ENCODE assay signal across 8 mouse cellular contexts in the genomic region with DNA sequence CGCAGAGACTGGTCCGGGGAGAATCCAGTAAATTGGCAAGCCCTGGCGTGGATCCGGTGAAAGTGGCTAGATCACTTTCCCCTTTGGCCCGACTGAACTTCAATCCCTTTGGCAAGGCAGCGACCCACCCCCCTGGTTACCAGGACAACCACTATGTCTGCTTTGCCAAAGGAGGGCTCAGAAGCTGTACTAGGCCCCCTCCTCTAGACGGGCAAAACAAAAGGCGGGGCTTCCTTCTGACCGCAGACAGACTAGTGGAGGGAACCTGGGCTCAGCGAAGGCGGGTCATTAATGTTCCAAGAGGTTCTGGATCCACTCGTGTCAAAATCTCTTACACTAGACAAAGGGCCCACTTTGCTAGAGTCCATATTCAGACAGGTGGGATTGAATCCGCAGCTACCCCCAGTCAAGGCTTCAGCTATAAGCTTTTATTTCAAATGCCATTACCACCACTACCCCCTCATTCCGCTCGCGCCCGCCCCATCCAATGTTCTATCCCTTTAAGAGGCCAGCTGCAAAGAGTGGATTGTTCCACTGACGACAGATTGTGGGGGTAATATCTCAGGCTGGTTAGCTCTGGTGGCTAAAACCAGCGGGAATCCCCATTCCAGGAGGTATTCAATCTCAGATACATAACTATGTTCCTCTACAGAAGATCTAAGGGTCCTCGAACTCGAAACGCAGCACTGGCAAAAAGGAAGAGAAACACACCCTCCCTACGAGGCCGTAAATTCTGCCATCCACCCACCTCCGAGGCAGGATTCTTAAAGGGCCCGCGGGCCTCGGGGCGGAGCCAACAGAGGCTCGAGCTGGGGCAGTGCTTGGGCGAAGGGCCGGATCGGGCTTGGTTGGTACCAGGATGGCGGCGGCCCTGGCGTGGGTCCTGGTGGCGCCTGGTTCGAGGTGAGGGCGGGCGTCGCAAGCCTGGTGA. TPM values are rescaled to one million over a fixed set of nuclear protein-coding genes. Genes with fewer than 3 reads are reported as not detected.
A peak's percentile ranks its signal among the peaks of the same experiment; 100 is the strongest.
DNase-seq lines count a peak whose midpoint lies in the region; ATAC-seq lines count a peak whose summit lies in the region.

No protein-coding gene starts in this region.

- intact Hi-C loops in gastrocnemius, postnatal 14 days (cut with DNase I; ENCODE audit: low total_unique reads): no loop called here
- intact Hi-C loops in left cerebral cortex, postnatal 36 days (cut with DNase I): no loop called here

- peak; percentile 87 for ATAC-seq in inflammation-experienced regulatory T-cells, adult 6 months

- peak; percentile 77 to 80 for DNase-seq in adrenal gland, adult 18-20 months (ENCODE audit: low spot score in 2 of 2)
- DNase-seq in embryo, embryonic 10 days (ENCODE audit: low spot score): peak; percentile 92
- peak; percentile 85 for DNase-seq in gastrocnemius, postnatal 14 days
- peak; percentile 78 to 84 for DNase-seq in left cerebral cortex, postnatal 36 days (ENCODE audit: low spot score in 2 of 2)
- DNase-seq in mesoderm, embryonic 11.5 days (ENCODE audit: low read depth, low spot score): peak; percentile 91
- peak; percentile 81 for DNase-seq in right cerebral cortex, postnatal 25 days
- peak; percentile 80 to 84 for DNase-seq in urinary bladder, postnatal 4 days (ENCODE audit: low spot score in 2 of 2)

RNA-seq across cellular contexts. Expression of gene Hyal2, which starts 0.9 kb away (rescaled TPM):
- total RNA-seq in adrenal gland, adult 18-20 months (2021): 10 to 100 TPM; 34.1 to 45.3 TPM
- total RNA-seq in gastrocnemius, postnatal 14 days (2021): 10 to 100 TPM; 12.7 to 14.5 TPM
- polyA plus RNA-seq in inflammation-experienced regulatory T-cells, adult 6 months (2017; shearing (Covaris generic)): 10 to 100 TPM in 2 of 3 experiments, 1 to 10 TPM in 1; 8.2 to 13.9 (median 10.3) TPM
- 10 to 100 TPM; 11.1 to 12.7 TPM for total RNA-seq in left cerebral cortex, postnatal 36 days (2021)

RNA-seq across cellular contexts. Expression of gene Tusc2, which starts 5.5 kb away (rescaled TPM):
- 10 to 100 TPM; 53.9 to 54.3 TPM for total RNA-seq in adrenal gland, adult 18-20 months (2021)
- total RNA-seq in gastrocnemius, postnatal 14 days (2021): 10 to 100 TPM; 21.8 to 23.1 TPM
- 1 to 10 TPM; 5.3 to 8.5 (median 7.7) TPM for polyA plus RNA-seq in inflammation-experienced regulatory T-cells, adult 6 months (2017; shearing (Covaris generic))
- total RNA-seq in left cerebral cortex, postnatal 36 days (2021): 100 to 1,000 TPM in 1 of 2 experiments, 10 to 100 TPM in 1; 91.3 to 106 TPM

RNA-seq across cellular contexts. Expression of gene Hyal1, which starts 8.1 kb away (rescaled TPM):
- total RNA-seq in adrenal gland, adult 18-20 months (2021): 10 to 100 TPM in 1 of 2 experiments, 1 to 10 TPM in 1; 9.2 to 15.7 TPM
- 1 to 10 TPM; 2.6 to 2.7 TPM for total RNA-seq in gastrocnemius, postnatal 14 days (2021)
- polyA plus RNA-seq in inflammation-experienced regulatory T-cells, adult 6 months (2017; shearing (Covaris generic)): 1 to 10 TPM; 2.9 to 7.0 (median 5.8) TPM
- total RNA-seq in left cerebral cortex, postnatal 36 days (2021): 1 to 10 TPM; 4.4 to 6.8 TPM

RNA-seq across cellular contexts. Expression of gene Naa80, which starts 10.1 kb away (rescaled TPM):
- total RNA-seq in adrenal gland, adult 18-20 months (2021): 10 to 100 TPM; 13.3 to 16.5 TPM
- 10 to 100 TPM; 12.0 TPM for total RNA-seq in gastrocnemius, postnatal 14 days (2021)
- 10 to 100 TPM; 13.8 to 23.8 (median 19.2) TPM for polyA plus RNA-seq in inflammation-experienced regulatory T-cells, adult 6 months (2017; shearing (Covaris generic))
- 10 to 100 TPM; 10.3 to 11.5 TPM for total RNA-seq in left cerebral cortex, postnatal 36 days (2021)

RNA-seq across cellular contexts. Expression of gene Hyal3, which starts 12.0 kb away (rescaled TPM):
- 1 to 10 TPM; 1.4 to 1.7 TPM for total RNA-seq in adrenal gland, adult 18-20 months (2021)
- total RNA-seq in gastrocnemius, postnatal 14 days (2021): under 1 TPM; 0.23 to 0.49 TPM
- 1 to 10 TPM in 1 of 3 experiments, under 1 TPM in 2; 0.59 to 1.7 (median 0.94) TPM for polyA plus RNA-seq in inflammation-experienced regulatory T-cells, adult 6 months (2017; shearing (Covaris generic))
- 1 to 10 TPM in 1 of 2 experiments, under 1 TPM in 1; 0.79 to 1.9 TPM for total RNA-seq in left cerebral cortex, postnatal 36 days (2021)

Comparison
In these comparisons a context has a peak if more than half of its experiments do, and no peak if none do; other contexts are left out.
1. Peak in every context shown above with its lines: DNase-seq and ATAC-seq.